Mouse (Mus musculus) heart, adult 11 months (tissue): ENCODE measurements around the gene Nudt3.

Experiments
- DNase-seq: peaks from one replicate; pipeline ENCODE4 v3.0.0; 2022

The Nudt3 gene

GRCm38 (mm10) chr17:27634871-27635574, 11.7 kb upstream of the Nudt3 start, which contains the start of gene RPS10-NUDT3:
Gene RPS10-NUDT3, minus strand, starts transcription at chr17:27635222.
- peak; percentile 99 for DNase-seq

GRCm38 (mm10) chr17:27629249-27630020, 6.1 kb upstream of the Nudt3 start:
- DNase-seq, result peak; percentile 95

- no peak for DNase-seq
Measured at GRCm38 (mm10) chr17:27628376-27628775, 5.1 kb upstream of the Nudt3 start.

DNA sequence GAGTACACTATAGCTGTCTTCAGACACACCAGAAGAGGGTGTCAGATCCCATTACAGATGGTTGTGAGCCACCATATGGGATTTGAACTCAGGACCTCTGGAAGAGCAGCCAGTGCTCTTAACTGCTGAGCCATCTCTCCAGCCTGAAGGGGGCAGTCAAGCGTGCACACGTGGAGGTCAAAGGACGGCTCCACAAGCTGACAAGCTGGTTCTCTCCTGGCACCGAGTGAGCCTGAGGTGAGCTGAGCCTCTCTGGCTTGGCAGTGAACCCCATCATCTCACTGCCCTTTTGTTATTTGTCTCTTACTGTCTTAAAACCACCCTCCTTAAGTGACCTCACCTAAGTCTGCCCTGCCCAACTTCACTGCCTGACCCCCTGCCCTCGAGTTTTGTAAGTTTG, 4.2 kb upstream of the Nudt3 start:
- DNase-seq, result no peak

DNA sequence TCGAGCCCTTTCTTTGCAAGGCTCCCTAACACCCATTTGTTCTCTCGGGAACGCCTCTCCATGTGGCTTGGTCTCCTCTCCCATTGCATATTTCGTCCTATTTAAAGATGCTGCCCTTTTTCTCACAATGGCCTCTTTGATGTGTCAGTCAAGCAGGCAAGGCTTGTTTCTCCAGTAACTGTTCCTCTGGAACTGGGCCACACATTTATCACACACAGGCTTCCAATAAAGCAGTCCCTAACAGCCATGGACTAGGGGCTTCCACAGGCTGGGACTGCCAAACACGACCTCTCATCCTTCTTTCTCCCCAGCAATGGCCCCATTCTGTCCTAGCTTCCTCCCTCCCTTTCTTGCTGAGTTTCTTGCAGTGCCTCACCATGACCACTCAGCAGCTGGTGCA, 3.4 kb upstream of the Nudt3 start:
- DNase-seq, result no peak

DNA sequence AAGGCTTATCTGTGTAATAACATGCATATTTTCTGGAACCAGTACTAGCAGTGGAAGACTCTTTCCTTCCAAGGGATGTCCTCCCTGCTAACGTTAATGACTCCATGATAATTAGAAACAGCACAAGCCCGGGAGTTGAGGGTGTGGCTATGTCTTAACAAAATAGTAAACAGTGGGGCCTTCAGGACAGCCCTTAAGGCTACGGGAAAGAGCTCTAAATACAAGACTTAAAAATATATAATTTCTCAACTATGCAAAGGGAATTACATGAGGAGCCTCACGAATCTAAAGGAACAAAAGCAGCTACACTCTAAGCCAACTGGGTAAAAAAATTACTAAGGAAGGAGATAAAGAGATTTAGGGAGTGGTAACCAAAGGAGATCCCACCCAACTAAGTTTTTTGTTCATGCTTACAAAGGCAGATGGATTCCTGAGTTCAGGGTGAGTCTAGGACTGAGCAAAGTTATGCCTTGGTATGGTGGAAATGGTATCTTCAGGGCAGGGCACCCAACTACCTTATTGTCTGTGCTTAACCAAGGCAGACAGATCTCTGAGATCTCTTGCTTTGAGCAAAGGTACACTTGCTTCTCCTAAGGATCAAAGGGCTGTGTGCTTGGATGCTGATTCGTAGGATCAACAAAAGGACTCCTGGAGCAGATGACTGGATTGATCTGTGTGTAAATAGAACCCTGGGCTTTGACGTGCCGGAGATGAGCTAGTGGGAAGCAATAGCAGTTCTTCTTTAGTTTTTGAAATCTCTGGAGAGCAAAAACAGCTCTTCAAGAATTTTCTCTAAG, 2.4 kb upstream of the Nudt3 start:
- no peak for DNase-seq

DNA sequence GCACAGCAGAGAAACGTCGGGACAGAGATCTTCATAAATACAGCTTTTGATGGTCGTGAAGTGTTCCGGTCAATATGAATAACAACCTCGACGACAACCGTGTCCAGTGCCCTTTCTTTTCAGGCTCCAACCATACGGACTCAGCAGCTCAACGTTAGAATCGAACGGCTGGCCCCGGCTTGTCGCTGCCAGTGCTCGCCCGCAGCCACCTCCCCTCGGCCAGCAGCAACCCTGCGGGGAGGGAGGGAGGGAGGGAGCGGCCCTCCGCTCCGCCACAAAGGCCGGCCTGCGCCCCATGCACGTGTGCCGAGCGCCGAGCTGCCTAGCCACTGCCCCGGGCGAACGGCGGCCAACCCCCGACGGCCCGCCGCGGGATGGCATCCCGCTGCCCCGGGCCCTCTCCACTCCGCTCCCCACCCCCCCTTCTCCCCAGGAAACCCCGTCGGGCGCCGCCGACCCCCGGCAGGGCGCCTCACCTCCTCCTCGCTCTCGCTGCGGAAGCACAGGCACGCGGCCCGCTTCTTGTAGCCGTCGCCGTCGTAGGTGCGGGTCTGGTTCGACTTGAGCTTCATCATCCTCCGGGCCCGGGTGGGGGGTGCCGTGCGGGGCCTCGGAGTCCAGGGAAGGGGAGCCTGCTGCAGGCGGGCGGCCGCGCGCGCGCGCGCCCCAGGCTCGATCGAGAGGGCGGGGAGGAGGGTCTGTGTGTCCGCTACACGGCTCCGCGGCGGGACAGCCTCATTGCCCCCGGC, 510 bp downstream of the Nudt3 start:
- no peak for DNase-seq

DNA sequence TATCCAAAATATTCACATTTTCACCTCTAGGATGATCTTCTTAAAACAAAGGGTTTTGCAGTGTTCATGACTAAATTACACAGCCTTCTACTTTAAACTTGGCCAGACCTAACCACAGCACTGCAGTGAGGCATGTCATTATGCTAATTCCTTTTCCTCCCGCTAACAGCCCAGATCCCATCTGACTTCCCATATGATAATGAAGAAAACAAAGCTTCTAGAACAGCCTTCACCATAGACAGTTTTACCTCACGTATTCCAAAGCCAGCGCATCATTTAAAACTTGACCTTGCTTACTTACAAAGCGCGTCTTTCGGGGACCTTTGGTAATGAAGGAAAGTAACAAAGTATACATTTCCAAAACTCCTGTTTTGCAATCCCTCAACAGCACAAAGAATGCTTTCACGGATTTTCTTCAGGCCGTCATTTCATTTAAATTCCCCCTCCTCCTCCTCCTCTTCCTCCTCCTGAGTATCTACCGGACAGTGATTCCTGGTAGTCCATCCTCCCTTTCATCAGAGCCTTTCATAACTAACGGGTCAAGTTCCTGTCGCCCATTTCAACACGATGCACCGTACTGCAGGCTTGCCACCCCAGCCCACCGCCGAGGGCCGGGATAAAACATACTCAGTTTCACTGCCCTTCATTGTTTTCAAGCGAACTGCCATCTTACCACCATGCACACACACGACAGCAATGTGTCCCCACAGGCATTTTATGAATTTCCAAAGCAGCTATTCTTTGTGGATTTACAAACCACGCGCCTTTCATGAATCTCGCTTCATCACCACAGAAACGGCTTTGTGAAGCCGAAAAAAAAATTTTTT, 1.4 kb downstream of the Nudt3 start:
- DNase-seq, result peak; percentile 90

DNA sequence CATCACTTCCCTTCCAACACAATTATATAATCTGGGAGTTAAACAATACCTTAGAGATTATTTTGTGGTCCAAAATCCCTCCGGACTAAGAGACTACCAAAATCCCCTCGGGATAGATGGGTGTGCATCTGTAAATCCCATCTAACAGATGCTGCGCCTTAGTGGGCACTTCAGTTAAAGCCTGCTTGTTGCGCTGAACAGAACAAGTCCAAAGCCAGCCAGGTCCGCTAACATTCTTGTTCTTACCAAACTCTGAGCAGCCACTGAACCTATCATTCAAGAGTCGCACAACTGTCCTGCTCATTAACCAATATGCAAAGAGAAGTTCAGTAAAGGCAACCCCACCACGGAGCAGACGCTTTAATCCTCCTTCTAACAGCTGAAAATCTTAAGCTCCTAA, 2.1 kb downstream of the Nudt3 start:
- peak; percentile 92 for DNase-seq

GRCm38 (mm10) chr17:27615388-27615787, 7.9 kb downstream of the Nudt3 start:
- no peak for DNase-seq

GRCm38 (mm10) chr17:27613016-27613415, 10.3 kb downstream of the Nudt3 start:
- no peak for DNase-seq

DNA sequence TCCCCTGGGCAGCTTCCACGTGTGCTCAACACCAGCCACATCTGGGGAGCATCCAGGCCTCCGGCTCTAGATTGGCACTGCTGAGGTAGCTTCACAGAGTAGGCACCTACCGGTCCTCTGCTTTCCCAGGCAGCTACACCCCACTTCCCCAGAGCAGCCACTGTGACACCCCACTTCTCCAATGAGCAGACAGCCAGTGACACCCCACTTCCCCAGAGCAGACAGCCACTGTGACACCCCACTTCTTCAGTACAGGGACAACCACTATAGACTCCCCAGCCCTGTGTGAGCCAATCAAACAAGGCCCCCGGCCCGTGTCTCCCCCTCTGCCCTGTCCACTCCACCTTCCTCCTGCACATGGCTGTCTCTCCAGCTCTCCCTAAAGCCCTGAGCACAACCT, 11.3 kb downstream of the Nudt3 start:
- no peak for DNase-seq

DNA sequence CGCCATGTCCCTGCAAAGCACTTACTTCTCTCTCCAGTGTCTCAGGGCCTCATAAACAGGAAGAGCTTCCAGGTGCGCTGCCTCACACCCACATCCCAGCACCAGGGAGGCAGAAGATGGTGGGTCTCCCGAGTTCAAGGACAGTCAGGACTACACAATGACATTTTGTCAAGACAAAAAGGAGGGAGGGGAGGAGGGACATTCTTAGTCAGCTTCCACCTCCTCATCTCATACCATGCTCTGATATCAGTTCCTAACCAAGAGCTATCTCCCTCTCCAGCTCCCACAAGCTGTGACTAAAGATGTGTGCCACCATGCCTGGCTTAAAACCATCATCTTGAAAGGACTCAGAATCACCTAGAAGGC, 11.8 kb downstream of the Nudt3 start:
- DNase-seq, result no peak

GRCm38 (mm10) chr17:27610679-27611518, 12.4 kb downstream of the Nudt3 start:
- DNase-seq, result no peak

DNA sequence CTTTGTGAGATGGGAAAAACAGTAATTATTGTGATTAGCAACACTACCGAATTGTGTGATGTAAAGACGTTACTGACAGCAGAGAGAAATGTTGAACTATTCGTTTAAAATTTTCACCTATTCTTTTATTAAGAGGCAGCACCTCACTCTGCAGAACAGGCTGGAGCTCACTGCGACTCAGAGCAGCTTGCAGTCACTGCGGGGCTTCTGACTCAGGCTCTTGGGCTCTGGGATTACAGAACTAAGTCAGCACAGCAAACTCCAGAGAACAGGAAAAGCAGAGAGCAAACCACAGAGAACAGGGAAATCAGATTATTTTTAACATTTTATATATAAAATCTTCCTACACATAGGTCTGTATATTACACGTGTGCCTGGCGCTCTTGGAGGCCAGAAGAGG, 13.7 kb downstream of the Nudt3 start:
- no peak for DNase-seq

GRCm38 (mm10) chr17:27603522-27604234, 19.6 kb downstream of the Nudt3 start:
- peak; percentile 98 for DNase-seq

DNA sequence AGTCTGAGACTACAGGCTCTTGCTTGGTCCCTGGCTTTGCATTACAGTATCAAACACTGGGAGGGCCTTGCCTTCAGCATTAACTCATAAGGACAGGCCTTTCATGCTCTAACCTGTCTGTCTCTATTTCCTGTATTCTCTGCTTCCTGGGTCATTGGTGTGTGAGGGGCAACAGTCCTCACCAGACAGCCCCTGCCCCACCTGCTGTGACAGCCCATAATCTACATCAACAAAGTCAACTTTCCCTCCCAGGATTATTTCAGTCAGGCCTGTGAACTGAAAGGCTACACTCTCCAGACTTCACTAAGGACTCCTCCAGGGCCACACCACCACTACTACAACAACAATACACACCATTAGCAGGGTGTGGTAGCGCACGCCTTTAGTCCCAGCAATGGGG, 20.3 kb downstream of the Nudt3 start:
- DNase-seq, result no peak

DNA sequence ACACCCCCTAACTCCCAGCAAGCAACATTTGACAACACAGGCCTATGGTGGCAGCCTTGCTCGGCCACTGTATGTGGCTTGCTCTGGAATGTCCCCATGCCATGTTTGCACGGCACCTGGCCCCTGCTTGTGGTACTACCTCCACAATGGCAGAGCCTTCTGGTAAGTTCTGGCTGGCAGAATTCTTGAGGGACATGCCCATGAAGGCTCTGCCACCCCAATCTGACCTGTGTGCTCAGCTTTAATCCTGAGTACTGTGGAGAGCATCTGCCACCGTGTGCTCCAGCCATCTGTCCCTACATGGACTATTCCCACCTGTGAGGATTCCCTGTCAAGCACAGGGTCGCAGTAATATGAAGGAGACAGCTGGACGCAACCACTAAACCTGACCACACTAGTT, 22.4 kb downstream of the Nudt3 start:
- DNase-seq, result no peak

GRCm38 (mm10) chr17:27600286-27600685, 23.0 kb downstream of the Nudt3 start:
- DNase-seq, result no peak
